Mouse (Mus musculus) MEL (cell line): Measurements from ENCODE around the gene Olfr137. TPM values are rescaled to one million over a fixed set of nuclear protein-coding genes. Genes with fewer than 3 reads are reported as not detected.

Source experiments
- DNase-seq: peaks from one replicate; pipeline ENCODE4 v3.0.0; 2011; ENCODE audit warnings: low read depth, low spot score
- H3K27ac ChIP-seq: 2 replicates; pipeline ENCODE4 v1.5.1; 2012; ENCODE audit warnings: low read depth, mild to moderate bottlenecking, control low read depth, low read length, moderate library complexity; ENCODE audit not compliant: control insufficient read depth
- H3K27me3 ChIP-seq, 2 experiments: fragments of 150-350 bp in 1 of 2; sonication (generic) in 1 of 2; 2 replicates each; pipeline ENCODE4 v1.6.1; 2012; ENCODE audit warnings: low read length in 2 of 2, mild to moderate bottlenecking in 2 of 2, improper control_type of control experiment in 1 of 2, moderate library complexity in 1 of 2; ENCODE audit not compliant: insufficient read depth in 2 of 2, control insufficient read depth in 1 of 2
- H3K36me3 ChIP-seq, 2 experiments: 2 replicates each; pipeline ENCODE4 v1.6.1; 2012 to 2014; ENCODE audit warnings: low read length in 2 of 2, improper control_type of control experiment in 1 of 2, inconsistent platforms in 1 of 2, mild to moderate bottlenecking in 1 of 2; ENCODE audit not compliant: insufficient read depth in 2 of 2, control insufficient read depth in 1 of 2
- H3K4me1 ChIP-seq, 2 experiments: fragments of 150-350 bp in 1 of 2; sonication (generic) in 1 of 2; 2 replicates each; pipeline ENCODE4 v1.6.1; 2012; ENCODE audit warnings: low read length in 2 of 2, improper control_type of control experiment in 1 of 2, mild to moderate bottlenecking in 1 of 2; ENCODE audit not compliant: insufficient read depth in 2 of 2, control insufficient read depth in 1 of 2
- H3K4me3 ChIP-seq, 2 experiments: fragments of 150-350 bp in 1 of 2; sonication (generic) in 1 of 2; 2 replicates each; pipeline ENCODE4 v1.5.1; 2012; ENCODE audit warnings: low read depth in 2 of 2, low read length in 2 of 2, mild to moderate bottlenecking in 2 of 2, moderate library complexity in 2 of 2, control low read depth in 1 of 2, improper control_type of control experiment in 1 of 2; ENCODE audit not compliant: control insufficient read depth in 1 of 2, insufficient read depth in 1 of 2
- H3K79me2 ChIP-seq: 2 replicates; pipeline ENCODE4 v1.6.1; 2012; ENCODE audit warnings: mild to moderate bottlenecking, low read length, moderate library complexity; ENCODE audit not compliant: control insufficient read depth, poor library complexity, insufficient read depth
- H3K9ac ChIP-seq: 2 replicates; pipeline ENCODE4 v1.6.1; 2012; ENCODE audit warnings: low read depth, mild to moderate bottlenecking, control low read depth, low read length, moderate library complexity; ENCODE audit not compliant: control insufficient read depth, poor library complexity, severe bottlenecking
- H3K9me3 ChIP-seq: fragments of 150-350 bp; sonication (generic); replicated peaks from 2 replicates; pipeline ENCODE4 v1.6.1; 2012; ENCODE audit warnings: mild to moderate bottlenecking, low read length, improper control_type of control experiment, moderate library complexity; ENCODE audit not compliant: insufficient read depth
- BHLHE40 ChIP-seq: IDR thresholded peaks from 2 replicates; pipeline ENCODE4 v1.6.1; 2012; ENCODE audit warnings: low read depth, mild to moderate bottlenecking, inconsistent platforms, low read length, improper control_type of control experiment, borderline replicate concordance
- CHD1 ChIP-seq: IDR thresholded peaks from 2 replicates; pipeline ENCODE4 v1.6.1; 2012; ENCODE audit warnings: low read depth, mild to moderate bottlenecking, inconsistent platforms, low read length, improper control_type of control experiment
- CTCF ChIP-seq, 3 experiments: IDR thresholded peaks in 2 of 3; conservative IDR thresholded peaks in 1 of 3; 2 replicates each; pipeline ENCODE4 v1.5.1; 2011 to 2012; ENCODE audit warnings: low read length in 3 of 3, low read depth in 2 of 3, mild to moderate bottlenecking in 2 of 3, improper control_type of control experiment in 1 of 3, inconsistent platforms in 1 of 3, mixed read lengths in 1 of 3, moderate library complexity in 1 of 3; ENCODE audit not compliant: control insufficient read depth in 1 of 3, insufficient read depth in 1 of 3, poor library complexity in 1 of 3, severe bottlenecking in 1 of 3
- E2F4 ChIP-seq: IDR thresholded peaks from 2 replicates; pipeline ENCODE4 v1.6.1; 2011; ENCODE audit warnings: low read depth, low read length, improper control_type of control experiment, borderline replicate concordance
- JUND ChIP-seq: IDR thresholded peaks from 2 replicates; pipeline ENCODE4 v1.6.1; 2011; ENCODE audit warnings: low read depth, mild to moderate bottlenecking, improper control_type of control experiment, low read length
- NRF1 ChIP-seq: IDR thresholded peaks from 2 replicates; pipeline ENCODE4 v1.6.1; 2014; ENCODE audit warnings: low read depth, mild to moderate bottlenecking, inconsistent platforms, low read length, improper control_type of control experiment, moderate library complexity; ENCODE audit not compliant: poor library complexity, insufficient read depth, severe bottlenecking
- SIN3A ChIP-seq: IDR thresholded peaks from 2 replicates; pipeline ENCODE4 v1.6.1; 2012; ENCODE audit warnings: low read length, improper control_type of control experiment, inconsistent platforms
- SMC3 ChIP-seq: IDR thresholded peaks from 2 replicates; pipeline ENCODE4 v1.6.1; 2011; ENCODE audit warnings: low read depth, low read length, improper control_type of control experiment
- TAL1 ChIP-seq: IDR thresholded peaks from 2 replicates; pipeline ENCODE4 v1.6.1; 2012; ENCODE audit warnings: mild to moderate bottlenecking, inconsistent platforms, low read length, moderate library complexity, mixed read lengths
- USF2 ChIP-seq, 2 experiments: IDR thresholded peaks; 2 replicates each; pipeline ENCODE4 v1.6.1; 2011 to 2012; ENCODE audit warnings: improper control_type of control experiment in 2 of 2, low read length in 2 of 2, borderline replicate concordance in 1 of 2, inconsistent platforms in 1 of 2, low read depth in 1 of 2, mild to moderate bottlenecking in 1 of 2; ENCODE audit not compliant: insufficient read depth in 1 of 2
- ZC3H11A ChIP-seq: IDR thresholded peaks from 2 replicates; pipeline ENCODE4 v1.6.1; 2012; ENCODE audit warnings: low read depth, mild to moderate bottlenecking, inconsistent platforms, low read length, improper control_type of control experiment
- ZNF384 ChIP-seq: IDR thresholded peaks from 2 replicates; pipeline ENCODE4 v1.6.1; 2012; ENCODE audit warnings: low read depth, mild to moderate bottlenecking, inconsistent platforms, low read length, improper control_type of control experiment
- polyA plus RNA-seq, 2 experiments: library from polyadenylated mRNA; stranded (reverse) in 1 of 2; unstranded in 1 of 2; fragments of >175 nt in 1 of 2; fragments of >200 nt in 1 of 2; gene quantifications; 2 replicates each; pipeline versions ENCODE4 v1.2.1 to v1.2.4; 2012; ENCODE audit warnings: low replicate concordance in 2 of 2, low read depth in 1 of 2; ENCODE audit not compliant: insufficient read length in 2 of 2, insufficient read depth in 1 of 2, missing spikeins in 1 of 2
- total RNA-seq: library from RNA; depleted of rRNA; stranded (reverse); fragments of 300-350 nt; gene quantifications from 2 replicates; pipeline ENCODE4 v1.2.3, GENCODE M21; 2012; rRNA removed

Olfr137 gene
- total and polyA plus RNA-seq, 3 experiments: not detected

GRCm38 (mm10) chr17:38260735-38261134 lies 46.6 kb downstream of the Olfr137 start, which contains the start of gene Olfr138:
Gene Olfr138, plus strand, starts transcription at chr17:38261035.
- no peak for DNase-seq
- H3K27ac ChIP-seq: no peak within 1 kb of the TSS
- no peaks in the 10 kb centered on the region for H3K36me3 ChIP-seq
- H3K27me3 ChIP-seq: no peaks in the 10 kb centered on the region
- no peak within 1 kb of the TSS for H3K9ac ChIP-seq
- H3K79me2 ChIP-seq: no peaks in the 10 kb centered on the region
- TF ChIP-seq E2F4 (no peak), NRF1 (no peak), CHD1 (no peak), ZNF384 (no peak), TAL1 (no peak), ZC3H11A (no peak), SIN3A (no peak), USF2 (IDR thresholded peaks at IDR 0.05; ENCODE audit: borderline replicate concordance in 1 of 2, insufficient read depth in 1 of 2, low read depth in 1 of 2, low read length in 2 of 2) (no peak), CTCF (IDR thresholded peaks at IDR 0.05 in 2 of 3, conservative IDR thresholded peaks at IDR 0.05 in 1 of 3; ENCODE audit: control insufficient read depth in 1 of 3, insufficient read depth in 1 of 3, low read depth in 2 of 3, low read length in 3 of 3, poor library complexity in 1 of 3, severe bottlenecking in 1 of 3) (no peak), BHLHE40 (no peak), SMC3 (no peak), JUND (no peak)
- TF ChIP-seq, all 39 proteins: peak for 0
- Histone ChIP-seq H3K4me1 (no peaks in the 10 kb centered on the region), H3K4me3 (no peak within 1 kb of the TSS), H3K9me3 (no peaks in the 10 kb centered on the region)

Other genes with a start within 250 kb of the Olfr137 start
- not detected in 2 replicates for gene Olfr129, start 247.5 kb downstream of the Olfr137 start, total RNA-seq
- not detected for gene Olfr129, start 247.5 kb downstream of the Olfr137 start, polyA plus RNA-seq
- not detected in 2 replicates for gene Olfr130, start 243.6 kb downstream of the Olfr137 start, total RNA-seq
- not detected for gene Olfr130, start 243.6 kb downstream of the Olfr137 start, polyA plus RNA-seq
- gene Olfr131, start 218.9 kb downstream of the Olfr137 start, total RNA-seq: not detected in 2 replicates
- not detected for gene Olfr131, start 218.9 kb downstream of the Olfr137 start, polyA plus RNA-seq
- gene Olfr132, start 173.0 kb downstream of the Olfr137 start, total RNA-seq: not detected in 2 replicates
- not detected for gene Olfr132, start 173.0 kb downstream of the Olfr137 start, polyA plus RNA-seq
- gene Olfr133, start 162.3 kb downstream of the Olfr137 start, total RNA-seq: not detected in 2 replicates
- not detected for gene Olfr133, start 162.3 kb downstream of the Olfr137 start, polyA plus RNA-seq
- gene Olfr134, start 136.2 kb downstream of the Olfr137 start, total RNA-seq: not detected in 2 replicates
- not detected for gene Olfr134, start 136.2 kb downstream of the Olfr137 start, polyA plus RNA-seq
- not detected in 2 replicates for gene Olfr135, start 103.2 kb downstream of the Olfr137 start, total RNA-seq
- not detected for gene Olfr135, start 103.2 kb downstream of the Olfr137 start, polyA plus RNA-seq
- gene Olfr138, start 46.5 kb downstream of the Olfr137 start, total RNA-seq: not detected in 2 replicates
- not detected for gene Olfr138, start 46.5 kb downstream of the Olfr137 start, polyA plus RNA-seq
- gene Olfr136, start 22.3 kb upstream of the Olfr137 start, total RNA-seq: not detected in 2 replicates
- gene Olfr136, start 22.3 kb upstream of the Olfr137 start, polyA plus RNA-seq: not detected
- not detected in 2 replicates for gene Esp36, start 112.6 kb upstream of the Olfr137 start, total RNA-seq
- not detected for gene Esp36, start 112.6 kb upstream of the Olfr137 start, polyA plus RNA-seq
- gene Esp34, start 246.6 kb upstream of the Olfr137 start, total RNA-seq: not detected in 2 replicates
- gene Esp34, start 246.6 kb upstream of the Olfr137 start, polyA plus RNA-seq: not detected